Mouse (Mus musculus) ovary, postnatal 10 days (tissue): ENCODE data around the gene Zfp809.

Experiments
- DNase-seq: peaks from one replicate; pipeline ENCODE4 v3.0.0; 2022; ENCODE audit warnings: low spot score

The Zfp809 gene

GRCm38 (mm10) chr9:22262611-22263010 lies 37.1 kb downstream of the Zfp809 start:
- no peak for DNase-seq

- no peak for DNase-seq
Observed at GRCm38 (mm10) chr9:22268886-22269285, 43.4 kb downstream of the Zfp809 start.

GRCm38 (mm10) chr9:22278733-22279132 lies 53.2 kb downstream of the Zfp809 start:
- no peak for DNase-seq
